Comparison of ENCODE assay signal across 18 mouse cellular contexts in the genomic region with DNA sequence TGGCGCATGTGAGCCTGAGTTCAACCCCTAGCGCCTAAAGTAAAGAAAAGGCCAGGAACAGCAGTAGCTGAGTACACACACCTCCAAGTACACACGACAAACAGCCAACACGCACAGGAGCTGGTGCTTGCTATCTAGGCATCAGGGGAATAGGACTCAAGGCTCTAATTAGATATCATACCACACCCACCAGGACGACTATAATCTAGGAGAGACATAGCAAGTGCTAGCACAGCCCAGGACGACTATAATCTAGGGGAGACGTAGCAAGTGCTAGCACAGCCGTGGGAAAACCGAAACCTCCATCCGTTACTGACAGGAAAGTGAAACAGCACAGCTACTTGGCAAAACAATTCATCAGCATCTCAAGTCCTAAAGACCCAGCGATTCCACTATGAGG.
DNase-seq lines count a peak whose midpoint lies in the region; ATAC-seq and TF ChIP-seq lines count a peak whose summit lies in the region.
"Had no signal": no experiment of that assay in that cellular context is flagged by ENCODE, and none has a peak within 500 bp of the region (broad histone marks: within the 10 kb centered on the region; RNA-seq: fewer than 3 reads in every experiment).

No protein-coding gene starts in this region.

- peaks cover 1% of the 10 kb centered on the region for H3K4me1 ChIP-seq in erythroblast, embryonic 14.5 days (ENCODE audit: control insufficient read depth)
- H3K4me1 ChIP-seq in lung, adult 2 months (ENCODE audit: control insufficient read depth, insufficient read depth, low read length) = no peaks in the 10 kb centered on the region
- no peaks in the 10 kb centered on the region for H3K4me1 ChIP-seq in liver, embryonic 16.5 days (ENCODE audit: control insufficient read depth, low read depth, low read length)
- H3K4me1 ChIP-seq: forebrain, embryonic 15.5 days; hindbrain, embryonic 12.5 days had no signal

- no peak for TF ChIP-seq POLR2A in lung, adult 2 months (IDR thresholded peaks at IDR 0.05; ENCODE audit: borderline replicate concordance, extremely low read depth, low read depth, low read length)

- H3K9ac ChIP-seq in liver, embryonic 16.5 days (ENCODE audit: low read depth, low read length) = no peak overlapping the region
- H3K9ac ChIP-seq: forebrain, embryonic 15.5 days; hindbrain, embryonic 12.5 days had no signal

- 62% methylated on average over 11 of the region's 11 CpGs for WGBS in lung, adult 2 months
- 49% methylated on average over 11 of the region's 11 CpGs for WGBS in liver, embryonic 16.5 days (ENCODE audit: insufficient replicate concordance)

- H3K36me3 ChIP-seq in erythroblast, embryonic 14.5 days (ENCODE audit: control insufficient read depth) = no peaks in the 10 kb centered on the region
- no peaks in the 10 kb centered on the region for H3K36me3 ChIP-seq in liver, embryonic 16.5 days (ENCODE audit: control insufficient read depth, insufficient read depth)
- H3K36me3 ChIP-seq: forebrain, embryonic 15.5 days; hindbrain, embryonic 12.5 days had no signal

- no peak overlapping the region for H3K27ac ChIP-seq in liver, embryonic 16.5 days (ENCODE audit: low read length)
- H3K27ac ChIP-seq: forebrain, embryonic 15.5 days; heart, embryonic 10.5 days; hindbrain, embryonic 12.5 days; hindbrain, postnatal 0 days had no signal

- TF ChIP-seq CTCF in lung, adult 2 months (IDR thresholded peaks at IDR 0.05; ENCODE audit: insufficient read depth, low read length) = no peak

- no peak for ATAC-seq in erythroblast, adult 5-6 weeks (replicated peaks; ENCODE audit: low FRiP score, poor library complexity, severe bottlenecking)
- ATAC-seq in liver, embryonic 16.5 days (ENCODE audit: low read depth) = peak; percentile 43
- ATAC-seq in megakaryocyte, adult 5-6 weeks (ENCODE audit: poor library complexity, severe bottlenecking) = no peak
- ATAC-seq: forebrain, embryonic 15.5 days; hindbrain, postnatal 0 days had no signal

- DNase-seq in lung, postnatal 10 days = peak; percentile 25
- DNase-seq in lung, adult 2 months = no peak
- no peak for DNase-seq in urinary bladder, postnatal 25 days (ENCODE audit: low spot score)
- DNase-seq: adrenal gland, postnatal 10 days; cerebellum, adult 18-20 months; cerebellum, postnatal 10 days; gastrocnemius, postnatal 36 days; heart, adult 11 months; heart, postnatal 10 days; heart, postnatal 4 days had no signal

- H3K27me3 ChIP-seq in erythroblast, embryonic 14.5 days (ENCODE audit: control insufficient read depth) = no peaks in the 10 kb centered on the region
- no peaks in the 10 kb centered on the region for H3K27me3 ChIP-seq in liver, embryonic 16.5 days (ENCODE audit: control insufficient read depth, insufficient read depth, low read depth, low read length)
- H3K27me3 ChIP-seq: forebrain, embryonic 15.5 days; hindbrain, embryonic 12.5 days had no signal

- H3K4me2 ChIP-seq in liver, embryonic 16.5 days (ENCODE audit: low read depth, low read length) = no peak overlapping the region
- H3K4me2 ChIP-seq: forebrain, embryonic 15.5 days; hindbrain, embryonic 12.5 days had no signal

- peak overlapping the region; percentile 15 for H3K4me3 ChIP-seq in erythroblast, embryonic 14.5 days (replicated peaks)
- no peak overlapping the region for H3K4me3 ChIP-seq in lung, adult 2 months (replicated peaks; ENCODE audit: extremely low read depth, low read depth, low read length)
- H3K4me3 ChIP-seq in liver, embryonic 16.5 days (ENCODE audit: low read depth, low read length) = no peak overlapping the region
- H3K4me3 ChIP-seq: forebrain, embryonic 15.5 days; heart, embryonic 10.5 days; hindbrain, embryonic 12.5 days had no signal

- H3K9me3 ChIP-seq in erythroblast, embryonic 14.5 days (ENCODE audit: control insufficient read depth, low read length) = no peaks in the 10 kb centered on the region
- H3K9me3 ChIP-seq in liver, embryonic 16.5 days (replicated peaks; ENCODE audit: control insufficient read depth, low read length) = no peaks in the 10 kb centered on the region
- H3K9me3 ChIP-seq: forebrain, embryonic 15.5 days; heart, embryonic 10.5 days; hindbrain, embryonic 12.5 days had no signal
